Mouse (Mus musculus): ENCODE measurements at regions not wholly inside any gene's neighbourhood (a gene's known extent, or its start where the extent isn't known, plus 50 kb on each side); places are given as distances from the start of the nearest gene placed in this dataset.

- in situ Hi-C loops (cut with MboI, MseI): no loop called here
Observed at GRCm38 (mm10) chr11:65365751-65366559, 96.2 kb upstream of the Myocd start.

- in situ Hi-C loops (cut with MboI, MseI): no loop called here
Observed at GRCm38 (mm10) chr11:65364910-65365309, 95.1 kb upstream of the Myocd start.

DNA sequence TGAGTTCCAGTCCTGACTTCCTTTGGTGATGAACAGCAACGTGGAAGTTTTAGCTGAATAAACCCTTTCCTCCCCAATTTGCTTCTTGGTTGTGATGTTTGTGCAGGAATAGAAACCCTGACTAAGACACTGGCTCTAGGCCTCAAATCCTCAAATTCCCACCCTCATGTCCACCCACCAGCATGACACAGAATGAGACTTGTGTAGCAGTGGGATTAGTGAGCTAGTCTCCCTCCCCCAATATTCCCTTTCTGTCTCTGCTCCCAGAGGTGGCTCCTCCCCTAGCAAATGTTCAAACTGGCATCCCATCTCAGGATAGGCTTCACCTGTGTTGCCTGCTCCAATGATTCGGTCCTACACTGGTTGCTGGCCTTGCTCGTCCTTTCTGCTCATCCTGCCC is 94.1 kb upstream of the Myocd start:
- in situ Hi-C loops (cut with MboI, MseI): no loop called here

- in situ Hi-C loops (cut with MboI, MseI): no loop called here
Observed at GRCm38 (mm10) chr11:65360729-65361128, 90.9 kb upstream of the Myocd start.

DNA sequence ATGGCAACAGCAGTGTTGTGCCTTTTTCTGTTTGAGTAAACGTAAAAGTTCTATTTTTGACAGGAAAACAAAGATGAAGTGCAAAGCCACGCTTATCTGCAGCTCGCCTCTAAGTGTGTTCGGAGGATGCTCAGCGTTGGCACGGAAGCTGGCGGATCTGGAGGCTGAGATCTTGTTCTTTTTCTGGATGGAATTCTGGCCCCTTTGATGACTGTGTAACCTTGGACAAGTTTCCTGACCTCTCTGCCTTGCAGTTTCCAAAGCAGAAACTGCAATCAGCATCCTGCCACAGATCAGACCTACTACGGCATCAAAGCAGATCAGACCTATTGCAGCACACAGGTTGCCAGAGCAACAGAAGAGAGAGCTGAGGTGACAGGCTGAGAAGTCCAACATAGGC is 89.1 kb upstream of the Myocd start:
- in situ Hi-C loops (cut with MboI, MseI): no loop called here

- in situ Hi-C loops (cut with MboI, MseI): no loop called here
Observed at GRCm38 (mm10) chr11:65352516-65352915, 82.7 kb upstream of the Myocd start.

DNA sequence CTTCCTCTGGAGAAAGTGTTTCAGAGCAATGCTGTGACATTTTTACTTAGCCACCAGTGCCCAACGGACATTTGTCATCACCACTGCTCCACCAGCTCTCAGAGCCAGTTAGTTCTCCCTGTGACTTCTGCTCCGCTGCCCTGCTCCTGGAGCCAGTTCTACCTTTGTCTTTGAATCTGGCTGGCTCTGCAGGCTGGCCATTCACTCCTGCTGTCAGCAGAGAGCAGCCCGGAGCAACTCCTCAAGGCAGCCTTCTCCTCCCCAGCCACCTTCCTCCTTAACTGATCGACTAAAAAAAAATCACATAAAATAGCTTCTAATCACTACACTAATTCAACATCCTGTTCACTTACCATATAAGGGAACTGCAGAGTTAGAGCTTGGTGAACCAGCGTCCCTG is 79.2 kb upstream of the Myocd start:
- in situ Hi-C loops (cut with MboI, MseI): no loop called here

- in situ Hi-C loops (cut with MboI, MseI): no loop called here
Observed at GRCm38 (mm10) chr11:65341683-65342440, 72.1 kb upstream of the Myocd start.

DNA sequence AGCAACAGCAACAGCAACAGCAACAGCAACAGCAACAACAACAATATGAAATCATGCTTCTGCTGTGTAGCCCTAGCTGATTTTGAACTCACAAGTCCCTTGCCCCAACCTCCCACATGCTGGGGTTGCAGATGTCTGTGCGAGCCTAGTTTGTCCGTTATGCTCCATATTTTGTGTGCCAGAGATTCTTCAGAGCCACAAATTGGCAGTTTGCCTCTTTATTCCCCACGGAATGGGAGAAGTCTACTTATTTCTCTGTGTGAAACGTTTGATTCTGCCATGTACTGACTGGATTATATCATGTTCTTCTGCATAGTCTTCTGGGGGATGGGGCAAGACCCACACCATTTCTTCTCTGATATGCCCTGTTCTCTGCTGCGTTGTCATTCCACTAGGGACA is 64.5 kb upstream of the Myocd start:
- in situ Hi-C loops (cut with MboI, MseI): no loop called here

GRCm38 (mm10) chr11:65333101-65333500 is 63.3 kb upstream of the Myocd start:
- in situ Hi-C loops (cut with MboI, MseI): no loop called here

DNA sequence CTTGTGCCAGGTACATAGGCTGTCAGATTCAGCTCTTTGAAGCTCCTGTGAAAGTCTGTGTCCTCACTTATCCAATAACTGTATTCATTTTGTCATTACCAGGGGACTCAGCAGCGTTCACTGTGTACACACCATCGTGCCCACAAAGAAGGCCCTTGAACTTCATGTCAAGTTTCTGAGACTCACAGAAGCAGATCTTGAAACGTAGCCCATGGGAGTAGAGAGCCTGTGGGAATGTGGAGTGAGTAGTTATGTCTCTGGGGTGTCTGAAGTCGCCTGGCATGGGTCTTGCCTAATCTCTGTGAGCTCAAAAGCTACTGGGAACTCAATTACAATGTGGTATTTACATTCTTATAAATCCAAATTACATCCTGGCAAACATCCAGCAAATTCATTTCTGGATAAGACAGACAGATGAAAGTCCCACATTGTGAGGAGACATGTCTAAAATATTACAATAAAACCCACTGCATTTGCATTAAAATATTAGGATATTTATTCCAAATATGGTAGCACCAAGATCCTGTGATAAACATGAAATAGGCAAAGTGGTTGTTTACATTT is 53.2 kb upstream of the Myocd start:
- in situ Hi-C loops (cut with MboI, MseI): no loop called here
